Mouse (Mus musculus): ENCODE data around the gene Galns. TPM values are rescaled to one million over a fixed set of nuclear protein-coding genes. Genes with fewer than 3 reads are reported as not detected.
"Not testable (repeated sequence)": the region's sequence is repeated elsewhere in the genome, so short reads cannot be mapped to it uniquely, and the experiment has no call there.

Gene Galns
- total RNA-seq, 2 experiments from 2014 or later: 6.0 to 6.8 TPM

GRCm38 (mm10) chr8:122593783-122594507 lies 17.3 kb downstream of the Galns start:
- no peak for DNase-seq

GRCm38 (mm10) chr8:122593240-122593639 lies 18.0 kb downstream of the Galns start:
- DNase-seq: no peak

GRCm38 (mm10) chr8:122586749-122587148 lies 24.5 kb downstream of the Galns start:
- DNase-seq: no peak

GRCm38 (mm10) chr8:122586171-122586570 lies 25.1 kb downstream of the Galns start:
- no peak for DNase-seq

- peak; percentile 43 to 52 for DNase-seq
Measured at GRCm38 (mm10) chr8:122585411-122585891, 25.8 kb downstream of the Galns start.

GRCm38 (mm10) chr8:122584981-122585380 lies 26.3 kb downstream of the Galns start:
- no peak for DNase-seq

- no peak for DNase-seq
Measured at GRCm38 (mm10) chr8:122580926-122581325, 30.3 kb downstream of the Galns start.

GRCm38 (mm10) chr8:122579196-122579595 lies 32.1 kb downstream of the Galns start:
- no peak for DNase-seq

GRCm38 (mm10) chr8:122577116-122577515 lies 34.1 kb downstream of the Galns start:
- no peak for DNase-seq

GRCm38 (mm10) chr8:122576648-122577022 lies 34.6 kb downstream of the Galns start, which contains the start of gene Aprt:
Gene Aprt (minus strand): TSS chr8:122576909.
- DNase-seq: peak; percentile 96 to 98

GRCm38 (mm10) chr8:122575735-122576647 lies 35.3 kb downstream of the Galns start:
- DNase-seq: no peak

GRCm38 (mm10) chr8:122575286-122575685 lies 36.0 kb downstream of the Galns start:
- DNase-seq: no peak

- no peak for DNase-seq
Measured at GRCm38 (mm10) chr8:122574667-122575251, 36.5 kb downstream of the Galns start.

- no peak for DNase-seq
Measured at GRCm38 (mm10) chr8:122574264-122574663, 37.0 kb downstream of the Galns start.

GRCm38 (mm10) chr8:122573577-122573976 lies 37.7 kb downstream of the Galns start:
- no peak for DNase-seq

- DNase-seq: not testable (repeated sequence)
Measured at GRCm38 (mm10) chr8:122573176-122573575, 38.1 kb downstream of the Galns start.

- DNase-seq: no peak
Measured at GRCm38 (mm10) chr8:122572751-122573150, 38.5 kb downstream of the Galns start.

- DNase-seq: no peak
Measured at GRCm38 (mm10) chr8:122571750-122572267, 39.5 kb downstream of the Galns start.

- no peak for DNase-seq
Measured at GRCm38 (mm10) chr8:122571153-122571552, 40.1 kb downstream of the Galns start.

- DNase-seq: no peak
Measured at GRCm38 (mm10) chr8:122569996-122570395, 41.3 kb downstream of the Galns start.

- DNase-seq: no peak
Measured at GRCm38 (mm10) chr8:122569329-122569728, 41.9 kb downstream of the Galns start.

- DNase-seq: no peak
Measured at GRCm38 (mm10) chr8:122568881-122569309, 42.4 kb downstream of the Galns start.
